Mouse (Mus musculus) kidney, adult 11 months (tissue): Measurements from ENCODE around the gene Pde8b.

Experiments
- DNase-seq: peaks from one replicate; pipeline ENCODE4 v3.0.0; 2022

Pde8b gene

GRCm38 (mm10) chr13:95135326-95136150 lies 114.6 kb downstream of the Pde8b start:
- no peak for DNase-seq

GRCm38 (mm10) chr13:95131848-95132247 lies 118.3 kb downstream of the Pde8b start:
- DNase-seq: no peak

- DNase-seq: peak; percentile 19
Observed at GRCm38 (mm10) chr13:95131041-95131440, 119.1 kb downstream of the Pde8b start.

GRCm38 (mm10) chr13:95127288-95127687 lies 122.8 kb downstream of the Pde8b start:
- DNase-seq: no peak

- no peak for DNase-seq
Observed at GRCm38 (mm10) chr13:95126801-95127200, 123.3 kb downstream of the Pde8b start.

GRCm38 (mm10) chr13:95125546-95126215 lies 124.5 kb downstream of the Pde8b start:
- no peak for DNase-seq

- DNase-seq: no peak
Observed at GRCm38 (mm10) chr13:95120570-95120969, 129.6 kb downstream of the Pde8b start.

- DNase-seq: no peak
Observed at GRCm38 (mm10) chr13:95113763-95114162, 136.4 kb downstream of the Pde8b start.

- DNase-seq: no peak
Observed at GRCm38 (mm10) chr13:95109555-95109954, 140.6 kb downstream of the Pde8b start.

- DNase-seq: no peak
Observed at GRCm38 (mm10) chr13:95108035-95108434, 142.1 kb downstream of the Pde8b start.

GRCm38 (mm10) chr13:95104865-95105264 lies 145.3 kb downstream of the Pde8b start:
- no peak for DNase-seq

- no peak for DNase-seq
Observed at GRCm38 (mm10) chr13:95102985-95103590, 147.0 kb downstream of the Pde8b start.

- no peak for DNase-seq
Observed at GRCm38 (mm10) chr13:95101315-95101714, 148.8 kb downstream of the Pde8b start.

GRCm38 (mm10) chr13:95098931-95099720 lies 151.0 kb downstream of the Pde8b start:
- no peak for DNase-seq

GRCm38 (mm10) chr13:95096646-95097045 lies 153.5 kb downstream of the Pde8b start:
- DNase-seq: no peak

- no peak for DNase-seq
Observed at GRCm38 (mm10) chr13:95095860-95096259, 154.3 kb downstream of the Pde8b start.

- DNase-seq: no peak
Observed at GRCm38 (mm10) chr13:95091546-95092445, 158.3 kb downstream of the Pde8b start.

GRCm38 (mm10) chr13:95087358-95087787 lies 162.8 kb downstream of the Pde8b start:
- no peak for DNase-seq

- no peak for DNase-seq
Observed at GRCm38 (mm10) chr13:95086033-95086432, 164.1 kb downstream of the Pde8b start.

- no peak for DNase-seq
Observed at GRCm38 (mm10) chr13:95082611-95083010, 167.5 kb downstream of the Pde8b start.

GRCm38 (mm10) chr13:95081082-95081481 lies 169.1 kb downstream of the Pde8b start:
- no peak for DNase-seq

GRCm38 (mm10) chr13:95078492-95078891 lies 171.6 kb downstream of the Pde8b start:
- DNase-seq: no peak
